13 mouse cellular contexts compared by ENCODE assay signal in genomic region chr2:142560896-142561500, GRCm38 (mm10).
DNase-seq lines count a peak whose midpoint lies in the region; ATAC-seq lines count a peak whose summit lies in the region.
"Had no signal": no experiment of that assay in that cellular context is flagged by ENCODE, and none has a peak within 500 bp of the region (broad histone marks: within the 10 kb centered on the region; RNA-seq: fewer than 3 reads in every experiment).

No protein-coding gene starts in this region.

- no peaks in the 10 kb centered on the region for H3K27me3 ChIP-seq in forebrain, embryonic 10.5 days (ENCODE audit: poor library complexity, severe bottlenecking)
- no peaks in the 10 kb centered on the region for H3K27me3 ChIP-seq in hindbrain, embryonic 16.5 days (replicated peaks; ENCODE audit: control insufficient read depth, insufficient read depth, low read length)

- peaks cover 20% of the 10 kb centered on the region for H3K4me1 ChIP-seq in forebrain, embryonic 10.5 days
- H3K4me1 ChIP-seq in hindbrain, embryonic 16.5 days (ENCODE audit: control insufficient read depth, insufficient read depth, low read depth, low read length), result no peaks in the 10 kb centered on the region

- no peak overlapping the region for H3K9ac ChIP-seq in hindbrain, embryonic 16.5 days (ENCODE audit: low read depth, low read length)

- DNase-seq in lung, postnatal 10 days, result peak; percentile 25
- DNase-seq in lung, postnatal 4 days, result no peak
- peak; percentile 17 for DNase-seq in forebrain, embryonic 10.5 days (ENCODE audit: extremely low spot score, low spot score)
- DNase-seq in retina, embryonic 14.5 days (ENCODE audit: low spot score), result peak; percentile 7
- DNase-seq in kidney, adult 18-20 months, result no peak
- DNase-seq in heart, adult 9 months (ENCODE audit: low spot score in 2 of 2), result no peak
- no peak for DNase-seq in frontal cortex, postnatal 10 days (ENCODE audit: low spot score in 2 of 2)
- DNase-seq: heart, postnatal 10 days; thymus, postnatal 36 days had no signal

- H3K36me3 ChIP-seq in forebrain, embryonic 10.5 days (replicated peaks), result no peaks in the 10 kb centered on the region
- no peaks in the 10 kb centered on the region for H3K36me3 ChIP-seq in hindbrain, embryonic 16.5 days (ENCODE audit: control insufficient read depth, insufficient read depth, low read length)

- WGBS in forebrain, embryonic 10.5 days, result 52% methylated on average over 4 of the region's 4 CpGs
- WGBS in hindbrain, embryonic 16.5 days, result 33% methylated on average over 4 of the region's 4 CpGs

- no peak overlapping the region for H3K4me3 ChIP-seq in forebrain, embryonic 10.5 days
- H3K4me3 ChIP-seq in hindbrain, embryonic 16.5 days (ENCODE audit: low read length), result no peak overlapping the region
- H3K4me3 ChIP-seq: erythroblast, embryonic 14.5 days had no signal

- no peak overlapping the region for H3K4me2 ChIP-seq in hindbrain, embryonic 16.5 days (ENCODE audit: low read length)

- peak overlapping the region; percentile 56; the same call in 1 of the 2 replicates for H3K27ac ChIP-seq in forebrain, embryonic 10.5 days
- H3K27ac ChIP-seq in hindbrain, embryonic 16.5 days (ENCODE audit: low read depth, low read length), result no peak overlapping the region
- H3K27ac ChIP-seq: kidney, postnatal 0 days had no signal

- no peaks in the 10 kb centered on the region for H3K9me3 ChIP-seq in forebrain, embryonic 10.5 days
- no peaks in the 10 kb centered on the region for H3K9me3 ChIP-seq in hindbrain, embryonic 16.5 days (ENCODE audit: control insufficient read depth, low read length)

- ATAC-seq in hindbrain, embryonic 16.5 days, result peak; percentile 94
- ATAC-seq: activated CD4-positive, CD25-positive, alpha-beta regulatory T cell, adult 4 months had no signal

Comparison
In these comparisons a context has a peak if more than half of its experiments do, and no peak if none do; other contexts are left out.
1. DNase-seq: peak in lung, postnatal 10 days (single experiment), forebrain, embryonic 10.5 days (single experiment) and retina, embryonic 14.5 days (single experiment); none in lung, postnatal 4 days (0 of 2), kidney, adult 18-20 months (single experiment), heart, adult 9 months (0 of 2) and frontal cortex, postnatal 10 days (0 of 2).